Mouse (Mus musculus) lung, adult 2 months (tissue): ENCODE measurements around the gene Olfr95. TPM values are rescaled to one million over a fixed set of nuclear protein-coding genes. Genes with fewer than 3 reads are reported as not detected.

Source experiments
- DNase-seq: peaks from one replicate; pipeline ENCODE4 v3.0.0; 2022
- H3K4me1 ChIP-seq: fragments of 200-500 bp; 2 replicates; pipeline ENCODE4 v1.6.1; 2011; ENCODE audit warnings: low read length; ENCODE audit not compliant: control insufficient read depth, insufficient read depth
- H3K4me3 ChIP-seq: fragments of 200-500 bp; replicated peaks from 2 replicates; pipeline ENCODE3; 2011; ENCODE audit warnings: low read depth, mild to moderate bottlenecking, control low read depth, low read length; ENCODE audit errors: extremely low read depth
- CTCF ChIP-seq: fragments of 200-500 bp; IDR thresholded peaks from 2 replicates; pipeline ENCODE4 v1.5.1; 2011; ENCODE audit warnings: mild to moderate bottlenecking, low read length, control low read depth; ENCODE audit not compliant: insufficient read depth
- POLR2A ChIP-seq: fragments of 200-500 bp; IDR thresholded peaks from 2 replicates; pipeline ENCODE4 v1.6.1; 2011; ENCODE audit warnings: low read depth, mild to moderate bottlenecking, control low read depth, low read length, borderline replicate concordance; ENCODE audit errors: extremely low read depth
- WGBS: fragments of 180-500 bp; shearing (Covaris S2); methylation state at CpG from one replicate; pipeline ENCODE4 v1.1.7; 2018; 5-methylcytosine and 5-hydroxymethylcytosine counted together
- polyA plus RNA-seq: library from polyadenylated mRNA; depleted of rRNA; stranded (reverse); fragments of >200 nt; gene quantifications from 2 replicates; pipeline ENCODE4 v1.2.3, GENCODE M21; 2012

The Olfr95 gene
- polyA plus RNA-seq, 1 experiment, result not detected

DNA sequence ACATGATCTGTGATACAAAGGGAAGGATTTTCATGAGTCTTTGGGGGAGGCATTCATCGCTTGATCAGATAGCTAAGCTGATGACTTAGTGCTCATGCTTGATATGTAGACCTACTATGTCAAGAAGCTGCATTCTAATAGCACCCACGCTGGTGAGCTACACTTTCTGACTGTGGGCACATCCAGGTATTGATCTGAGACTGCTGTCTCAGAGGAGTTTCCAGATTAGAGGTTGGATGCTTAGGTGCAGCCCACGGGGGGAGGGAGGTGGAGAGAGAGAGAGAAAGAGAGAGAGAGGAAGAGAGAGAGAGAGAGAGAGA is 9.0 kb downstream of the Olfr95 start:
- H3K4me3 ChIP-seq, result no peak overlapping the region
- H3K4me1 ChIP-seq, result no peaks in the 10 kb centered on the region
- WGBS, result 26% methylated on average over 3 of the region's 3 CpGs
- TF ChIP-seq CTCF, result no peak
- no peak for DNase-seq

DNA sequence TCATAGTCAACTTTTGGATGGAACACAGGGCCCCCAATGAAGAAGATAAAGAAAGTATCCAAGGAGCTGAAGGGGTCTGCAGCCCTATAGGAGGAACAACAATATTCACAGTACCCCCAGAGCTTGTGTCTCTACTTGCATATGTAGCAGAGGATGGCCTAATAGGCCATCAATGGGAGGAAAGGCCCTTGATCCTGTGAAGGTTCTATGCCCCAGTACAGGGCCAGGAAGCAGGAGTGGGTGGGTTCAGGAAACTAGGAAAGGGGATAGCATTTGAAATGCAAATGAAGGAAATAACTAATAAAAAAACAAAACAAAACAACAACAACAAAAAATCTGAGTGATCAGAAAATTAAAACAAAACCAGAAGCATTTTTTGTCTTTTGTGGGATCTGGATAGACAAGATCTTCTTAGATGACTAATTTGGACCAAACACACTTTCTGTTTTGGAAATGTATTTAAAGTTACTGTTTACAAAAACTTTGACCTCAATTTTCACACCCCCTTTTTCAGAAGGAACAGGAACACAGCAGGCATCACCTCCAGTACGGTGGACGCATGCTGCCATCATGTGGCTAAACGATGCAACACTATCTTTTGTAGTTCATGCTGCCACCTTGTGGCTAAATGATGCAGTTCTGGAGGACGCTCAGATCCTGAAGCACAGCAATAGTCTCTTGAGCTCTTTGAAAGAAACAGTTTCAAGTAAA is 9.6 kb downstream of the Olfr95 start:
- Histone ChIP-seq H3K4me1 (no peaks in the 10 kb centered on the region), H3K4me3 (no peak overlapping the region)
- TF ChIP-seq POLR2A (no peak), CTCF (peak; percentile 100)
- peak; percentile 69 for DNase-seq
- WGBS, result under 1% methylated on average over 4 of the region's 4 CpGs

DNA sequence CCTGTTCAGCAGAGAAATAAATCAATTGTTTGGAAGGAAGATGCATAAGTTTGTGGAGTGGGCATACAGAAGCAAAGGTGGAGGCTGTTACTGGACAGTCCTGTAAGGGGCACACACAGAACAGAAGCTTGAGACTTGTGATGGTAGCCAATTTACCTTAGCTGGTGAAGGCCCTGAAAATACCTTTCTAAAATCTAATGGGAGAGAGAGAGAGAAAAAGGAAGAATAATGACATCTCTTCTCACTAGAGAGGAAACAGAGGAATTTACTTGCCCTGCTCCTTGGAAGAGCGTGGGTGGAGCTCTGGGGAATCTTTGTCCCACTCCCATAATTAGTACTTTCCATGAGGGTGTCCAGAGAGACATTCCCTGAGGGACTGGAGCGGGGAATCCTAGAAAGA is 12.0 kb downstream of the Olfr95 start, which contains the start of gene Olfr94:
Olfr94 (minus strand) TSS at position 101 of the 400 bp plus-strand sequence.
- Histone ChIP-seq H3K4me1 (0 out of 2 replicates have a peak, but pooled peaks cover 4% of the 10 kb centered on the region), H3K4me3 (no peak within 1 kb of the TSS)
- WGBS, result 68% methylated on average over 2 of the region's 2 CpGs
- no peak for DNase-seq
- no peak for TF ChIP-seq CTCF
- no peak for TF ChIP-seq POLR2A

DNA sequence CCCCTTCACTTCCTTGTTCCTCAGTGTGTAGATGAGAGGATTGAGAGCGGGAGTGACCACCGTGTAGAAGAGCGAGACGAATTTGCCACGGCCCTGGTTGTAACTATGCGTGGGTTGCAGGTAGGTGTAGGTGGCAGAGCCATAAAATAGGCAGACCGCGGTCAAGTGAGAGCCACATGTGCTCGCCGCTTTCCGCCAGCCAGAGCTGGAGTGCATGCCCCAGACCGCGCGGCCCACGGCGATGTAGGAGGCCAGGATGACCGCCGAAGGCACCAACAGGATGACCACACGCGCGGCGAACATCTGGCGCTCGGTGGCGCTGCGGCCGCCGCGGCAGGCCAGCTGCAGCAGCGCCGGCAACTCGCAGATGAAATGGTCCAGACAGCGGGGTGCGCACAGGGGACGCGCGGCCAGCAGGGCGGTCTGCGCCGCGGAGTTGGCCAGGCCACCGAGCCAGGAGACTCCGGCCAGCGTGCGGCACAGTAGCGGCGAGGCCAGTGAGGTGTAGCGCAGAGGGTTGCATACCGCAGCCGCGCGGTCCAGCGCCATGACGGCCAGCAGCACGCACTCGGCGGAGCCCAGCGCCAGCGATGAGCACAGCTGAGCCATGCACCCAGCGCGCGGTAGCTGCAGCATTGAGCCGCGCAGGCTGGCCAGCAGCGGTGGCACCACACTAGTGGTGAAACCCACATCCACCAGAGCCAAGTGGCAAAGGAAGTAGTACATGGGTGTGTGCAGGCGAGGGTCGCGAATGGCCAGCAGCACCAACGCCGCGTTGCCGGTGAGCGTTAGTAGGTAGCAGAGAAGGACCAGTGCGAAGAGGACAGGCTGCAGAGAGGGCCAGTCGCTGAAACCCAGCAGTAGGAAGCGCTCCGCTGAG is 15.8 kb downstream of the Olfr95 start:
- H3K4me3 ChIP-seq, result no peak overlapping the region
- 0 out of 2 replicates have a peak, but pooled peaks cover 4% of the 10 kb centered on the region for H3K4me1 ChIP-seq
- TF ChIP-seq POLR2A (no peak), CTCF (no peak)
- 2% methylated on average over 77 of the region's 77 CpGs for WGBS
- DNase-seq, result no peak

DNA sequence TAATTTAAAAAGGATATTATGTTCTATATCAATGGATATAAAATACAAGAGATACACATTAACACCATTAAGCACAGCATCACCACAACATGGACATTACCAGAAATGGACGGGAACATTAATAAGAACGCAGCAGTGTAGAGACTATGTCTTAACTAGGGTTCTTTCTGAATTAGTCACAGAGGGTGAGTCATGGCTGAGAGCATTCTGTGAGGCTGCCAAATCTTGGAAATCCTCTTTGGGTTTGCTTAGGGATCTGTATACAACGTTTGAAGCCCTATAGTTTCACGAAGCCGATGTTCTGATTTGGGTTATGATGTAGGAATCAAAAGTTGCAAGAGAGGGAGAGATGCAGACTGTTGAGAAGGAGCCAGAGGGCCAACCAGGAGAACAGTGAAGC is 18.1 kb downstream of the Olfr95 start:
- H3K4me3 ChIP-seq, result no peak overlapping the region
- H3K4me1 ChIP-seq, result 0 out of 2 replicates have a peak, but pooled peaks cover 4% of the 10 kb centered on the region
- no peak for TF ChIP-seq POLR2A
- TF ChIP-seq CTCF, result no peak
- no peak for DNase-seq
- 73% methylated on average over 5 of the region's 5 CpGs for WGBS

DNA sequence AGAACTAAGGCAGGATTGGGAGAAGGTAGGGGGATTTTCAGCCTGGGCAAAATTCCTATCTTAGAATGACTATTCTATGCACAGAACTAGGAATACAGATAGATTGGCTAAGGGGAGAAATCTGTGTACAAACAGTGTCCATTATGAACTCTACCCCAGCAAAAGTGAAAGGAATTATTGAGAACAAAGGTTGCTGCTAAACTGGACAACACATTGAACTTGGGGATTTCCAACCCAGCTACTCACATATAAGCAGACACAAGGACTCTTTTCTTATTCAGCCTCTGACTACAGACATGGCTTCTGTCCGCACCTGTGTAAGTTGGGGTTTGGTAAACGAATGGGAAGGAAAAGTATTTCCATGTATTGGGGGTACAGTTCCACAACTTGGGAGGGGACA is 19.3 kb downstream of the Olfr95 start, which contains the start of gene Ubd:
Ubd (plus strand) TSS at position 237 of the 400 bp plus-strand sequence.
- TF ChIP-seq POLR2A, result no peak
- TF ChIP-seq CTCF, result no peak
- Histone ChIP-seq H3K4me1 (0 out of 2 replicates have a peak, but pooled peaks cover 4% of the 10 kb centered on the region), H3K4me3 (no peak within 1 kb of the TSS)
- 79% methylated on average over 2 of the region's 2 CpGs for whole genome bisulfite sequencing
- no peak for DNase-seq

DNA sequence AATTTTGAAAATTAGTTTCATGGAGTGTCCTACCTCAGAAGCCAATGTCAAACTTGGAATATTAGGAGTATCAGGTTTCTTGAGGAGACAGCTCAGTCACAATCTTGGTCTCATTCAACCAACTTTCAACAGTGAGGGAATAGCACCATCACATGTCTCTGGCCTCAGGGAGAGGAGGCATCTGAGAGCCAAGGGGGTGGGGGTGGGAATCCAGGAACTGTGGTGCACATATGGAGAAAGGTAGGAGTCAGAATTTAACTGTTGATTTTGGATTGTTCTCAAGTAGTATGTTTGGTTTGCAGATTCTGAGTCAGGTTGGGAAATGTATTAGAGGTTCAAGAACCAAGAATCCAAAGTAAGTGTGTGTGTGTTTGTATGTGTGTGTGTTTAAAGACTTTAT is 19.9 kb downstream of the Olfr95 start:
- no peak for DNase-seq

DNA sequence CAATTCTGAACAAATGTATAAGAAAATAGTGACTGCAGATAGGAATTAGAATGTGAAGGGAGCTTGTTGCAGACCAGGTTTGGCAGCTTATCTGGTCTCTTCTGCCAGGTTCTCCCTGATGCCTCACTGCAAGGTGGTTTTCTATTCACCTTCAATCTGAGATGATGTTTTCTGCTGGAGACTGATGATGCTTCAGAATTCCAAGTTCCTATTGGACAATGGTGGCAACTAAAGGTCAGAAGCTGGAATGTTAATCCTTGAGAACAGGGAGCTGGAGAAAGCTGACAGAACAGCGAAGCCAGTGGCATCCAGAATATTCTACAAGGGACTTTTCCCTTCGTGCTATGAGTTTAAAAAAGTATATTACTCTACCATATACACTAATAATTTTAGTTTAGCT is 22.2 kb downstream of the Olfr95 start:
- H3K4me1 ChIP-seq, result no peaks in the 10 kb centered on the region
- 41% methylated on average over 2 of the region's 2 CpGs for WGBS
- no peak for DNase-seq
- H3K4me3 ChIP-seq, result no peak overlapping the region
- TF ChIP-seq CTCF (no peak), POLR2A (no peak)

More for the DNA sequence above, 19.9 kb downstream of the Olfr95 start:
- TF ChIP-seq POLR2A, result no peak
- no peak for TF ChIP-seq CTCF
- Histone ChIP-seq H3K4me3 (no peak overlapping the region), H3K4me1 (0 out of 2 replicates have a peak, but pooled peaks cover 4% of the 10 kb centered on the region)

DNA sequence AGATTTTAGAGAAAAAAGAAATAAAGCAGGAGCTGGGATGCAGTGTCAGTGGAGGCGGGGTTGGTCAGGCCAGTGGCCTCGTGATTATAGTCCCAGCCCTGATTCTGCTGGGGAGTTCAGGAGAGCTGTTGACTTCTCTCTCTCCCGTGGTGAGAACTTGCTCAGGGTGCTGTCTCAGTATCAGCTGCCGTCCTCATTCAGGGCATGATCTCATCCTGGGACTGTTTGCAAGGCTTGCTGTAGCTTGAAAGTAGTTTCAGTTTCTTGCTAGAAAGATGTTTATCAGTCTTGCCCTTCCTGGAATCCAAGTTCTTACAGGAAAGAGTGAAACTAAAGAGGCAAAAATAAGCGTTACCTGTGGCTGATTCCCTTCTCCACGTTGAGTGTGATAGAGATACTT is 27.4 kb downstream of the Olfr95 start:
- Histone ChIP-seq H3K4me3 (no peak overlapping the region), H3K4me1 (peaks cover 4% of the 10 kb centered on the region; the same call in 1 of the 2 replicates)
- 21% methylated on average over 6 of the region's 6 CpGs for WGBS
- DNase-seq, result no peak
- TF ChIP-seq CTCF (no peak), POLR2A (no peak)
